Mouse (Mus musculus) activated CD4-positive, CD25-positive, alpha-beta regulatory T cell, adult 9 weeks (primary cell): Measurements from ENCODE around the gene Morc2b. TPM values are rescaled to one million over a fixed set of nuclear protein-coding genes. Genes with fewer than 3 reads are reported as not detected.

Source experiments
- polyA plus RNA-seq: library from polyadenylated mRNA; unstranded; fragments of 100-300 nt; shearing (Covaris generic); gene quantifications from one replicate; pipeline ENCODE4 v1.2.1, GENCODE M21; 2017

Gene Morc2b
- polyA plus RNA-seq, result not detected

GRCm38 (mm10) chr17:33139261-33139820 lies at the start of gene Morc2b:
Gene Morc2b, minus strand, starts transcription at chr17:33139683.

GRCm38 (mm10) chr17:33168147-33168546 lies 28.7 kb upstream of the Morc2b start, which contains the start of gene Olfr55:
Gene Olfr55, plus strand, starts transcription at chr17:33168447.

GRCm38 (mm10) chr17:33089220-33089949 lies 50.1 kb downstream of the Morc2b start, which contains the start of gene Zfp563:
Gene Zfp563, plus strand, starts transcription at chr17:33089310.

GRCm38 (mm10) chr17:33067958-33068357 lies 71.5 kb downstream of the Morc2b start, which contains the start of gene 4921501E09Rik:
Gene 4921501E09Rik, minus strand, starts transcription at chr17:33068058.

Other genes with a start within 250 kb of the Morc2b start
- gene Zfp870, start 248.0 kb downstream of the Morc2b start, polyA plus RNA-seq, result 12.9 TPM
- not detected for gene Cyp4f14, start 222.3 kb downstream of the Morc2b start, polyA plus RNA-seq
- gene Cyp4f13, start 192.3 kb downstream of the Morc2b start, polyA plus RNA-seq, result 49.2 TPM
- 21.8 TPM for gene Zfp472, start 173.9 kb downstream of the Morc2b start, polyA plus RNA-seq
- 22.8 TPM for gene Zfp952, start 146.6 kb downstream of the Morc2b start, polyA plus RNA-seq
- 7.9 TPM for gene Zfp763, start 106.3 kb downstream of the Morc2b start, polyA plus RNA-seq
- not detected for gene 4921501E09Rik, start 71.6 kb downstream of the Morc2b start, polyA plus RNA-seq
- gene Zfp563, start 50.4 kb downstream of the Morc2b start, polyA plus RNA-seq, result 8.2 TPM
- not detected for gene Olfr55, start 28.8 kb upstream of the Morc2b start, polyA plus RNA-seq
- not detected for gene Olfr239, start 51.6 kb upstream of the Morc2b start, polyA plus RNA-seq
- not detected for gene Olfr1564, start 82.0 kb upstream of the Morc2b start, polyA plus RNA-seq
- gene Zfp955a, start 115.5 kb upstream of the Morc2b start, polyA plus RNA-seq, result 18.7 TPM
- 0.04 TPM for gene Olfr63, start 125.0 kb upstream of the Morc2b start, polyA plus RNA-seq
- 12.8 TPM for gene Zfp955b, start 149.9 kb upstream of the Morc2b start, polyA plus RNA-seq
- gene Zfp81, start 219.2 kb upstream of the Morc2b start, polyA plus RNA-seq, result 9.8 TPM